Mouse (Mus musculus) CH12.LX (cell line): ENCODE measurements at regions not wholly inside any gene's neighbourhood (a gene's known extent, or its start where the extent isn't known, plus 50 kb on each side); places are given as distances from the start of the nearest gene placed in this dataset.

ENCODE experiments used
- DNase-seq: peaks from one replicate; pipeline ENCODE4 v3.0.0-alpha.2; 2013; ENCODE audit errors: extremely low read depth
- H3K27ac ChIP-seq: 2 replicates; pipeline ENCODE4 v1.5.1; 2012; ENCODE audit warnings: low read depth, mild to moderate bottlenecking, control low read depth, moderate library complexity; ENCODE audit not compliant: insufficient read depth
- H3K27me3 ChIP-seq: replicated peaks from 2 replicates; pipeline ENCODE3; 2012; ENCODE audit warnings: inconsistent platforms
- H3K36me3 ChIP-seq, 2 experiments: replicated peaks in 1 of 2; 2 replicates each; pipeline versions ENCODE3 to v1.6.1; 2012; ENCODE audit warnings: inconsistent platforms in 1 of 2, low read length in 1 of 2, mild to moderate bottlenecking in 1 of 2, mixed read lengths in 1 of 2, moderate library complexity in 1 of 2; ENCODE audit not compliant: control insufficient read depth in 1 of 2, insufficient read depth in 1 of 2
- H3K4me1 ChIP-seq, 2 experiments: 2 replicates each; pipeline ENCODE4 v1.6.1; 2012; ENCODE audit warnings: inconsistent platforms in 1 of 2, moderate library complexity in 1 of 2; ENCODE audit not compliant: insufficient read depth in 2 of 2, control insufficient read depth in 1 of 2
- H3K4me2 ChIP-seq: 2 replicates; pipeline ENCODE4 v1.6.1; 2012; ENCODE audit warnings: low read depth, mild to moderate bottlenecking, control low read depth; ENCODE audit not compliant: poor library complexity, insufficient read depth, severe bottlenecking
- H3K4me3 ChIP-seq, 3 experiments: fragments of 150-350 bp in 1 of 3; sonication (generic) in 1 of 3; replicated peaks in 1 of 3; 2 replicates each; pipeline versions ENCODE3 to v1.5.1; 2011 to 2012; ENCODE audit warnings: low read depth in 2 of 3, low read length in 2 of 3, mild to moderate bottlenecking in 2 of 3, moderate library complexity in 2 of 3, control low read depth in 1 of 3, improper control_type of control experiment in 1 of 3, inconsistent platforms in 1 of 3, mixed read lengths in 1 of 3; ENCODE audit not compliant: poor library complexity in 1 of 3
- H3K79me2 ChIP-seq: replicated peaks from 2 replicates; pipeline ENCODE4 v1.6.1; 2012; ENCODE audit warnings: mild to moderate bottlenecking, moderate library complexity; ENCODE audit not compliant: control insufficient read depth, poor library complexity, insufficient read depth, severe bottlenecking; ENCODE audit errors: extremely low read depth
- H3K9ac ChIP-seq: 2 replicates; pipeline ENCODE4 v1.6.1; 2012; ENCODE audit warnings: low read depth, mild to moderate bottlenecking, control low read depth, moderate library complexity; ENCODE audit not compliant: insufficient read depth
- H3K9me3 ChIP-seq: replicated peaks from 2 replicates; pipeline ENCODE3; 2012; ENCODE audit warnings: low read length, inconsistent platforms, mixed read lengths
- BHLHE40 ChIP-seq: IDR thresholded peaks from 2 replicates; pipeline ENCODE4 v1.6.1; 2011; ENCODE audit warnings: mild to moderate bottlenecking, low read depth, low read length, improper control_type of control experiment
- CHD2 ChIP-seq: IDR thresholded peaks from 2 replicates; pipeline ENCODE4 v1.6.1; 2011; ENCODE audit warnings: low read length, improper control_type of control experiment
- ELF1 ChIP-seq: IDR thresholded peaks from 2 replicates; pipeline ENCODE4 v1.6.1; 2014; ENCODE audit warnings: low read depth, mild to moderate bottlenecking, inconsistent platforms, low read length, improper control_type of control experiment
- GABPA ChIP-seq: IDR thresholded peaks from 2 replicates; pipeline ENCODE4 v1.6.1; 2012; ENCODE audit warnings: low read depth, low read length, improper control_type of control experiment, inconsistent platforms; ENCODE audit not compliant: insufficient replicate concordance
- HCFC1 ChIP-seq: IDR thresholded peaks from 2 replicates; pipeline ENCODE4 v1.6.1; 2012; ENCODE audit warnings: low read depth, mild to moderate bottlenecking, inconsistent platforms, low read length, improper control_type of control experiment
- IRF4 ChIP-seq: IDR thresholded peaks from 2 replicates; pipeline ENCODE4 v1.6.1; 2014; ENCODE audit warnings: low read depth, mild to moderate bottlenecking, inconsistent platforms, low read length, improper control_type of control experiment
- JUN ChIP-seq: IDR thresholded peaks from 2 replicates; pipeline ENCODE4 v1.6.1; 2011; ENCODE audit warnings: low read depth, mild to moderate bottlenecking, low read length, improper control_type of control experiment, moderate library complexity; ENCODE audit not compliant: insufficient read depth
- MXI1 ChIP-seq: IDR thresholded peaks from 2 replicates; pipeline ENCODE4 v1.6.1; 2011; ENCODE audit warnings: mild to moderate bottlenecking, low read depth, low read length, improper control_type of control experiment
- MYC ChIP-seq: IDR thresholded peaks from 2 replicates; pipeline ENCODE4 v1.6.1; 2011; ENCODE audit warnings: low read depth, mild to moderate bottlenecking, improper control_type of control experiment, low read length
- NRF1 ChIP-seq: IDR thresholded peaks from 2 replicates; pipeline ENCODE4 v1.6.1; 2014; ENCODE audit warnings: low read depth, mild to moderate bottlenecking, inconsistent platforms, low read length, improper control_type of control experiment, moderate library complexity
- PAX5 ChIP-seq: IDR thresholded peaks from 2 replicates; pipeline ENCODE4 v1.6.1; 2012; ENCODE audit warnings: low read length, inconsistent platforms, mixed read lengths
- SIN3A ChIP-seq: IDR thresholded peaks from 2 replicates; pipeline ENCODE4 v1.6.1; 2012; ENCODE audit warnings: low read length, improper control_type of control experiment, inconsistent platforms
- TCF12 ChIP-seq: IDR thresholded peaks from 2 replicates; pipeline ENCODE4 v1.6.1; 2014; ENCODE audit warnings: low read depth, mild to moderate bottlenecking, inconsistent platforms, low read length, improper control_type of control experiment
- USF1 ChIP-seq: IDR thresholded peaks from 2 replicates; pipeline ENCODE4 v1.6.1; 2014; ENCODE audit warnings: low read depth, mild to moderate bottlenecking, inconsistent platforms, low read length, improper control_type of control experiment
- ZC3H11A ChIP-seq: IDR thresholded peaks from 2 replicates; pipeline ENCODE4 v1.6.1; 2012; ENCODE audit warnings: low read depth, mild to moderate bottlenecking, inconsistent platforms, low read length, improper control_type of control experiment
- ZKSCAN1 ChIP-seq: IDR thresholded peaks from 2 replicates; pipeline ENCODE4 v1.6.1; 2012; ENCODE audit warnings: low read depth, inconsistent platforms, low read length, improper control_type of control experiment, borderline replicate concordance
- ZMIZ1 ChIP-seq: IDR thresholded peaks from 2 replicates; pipeline ENCODE4 v1.6.1; 2012; ENCODE audit warnings: low read depth, mild to moderate bottlenecking, inconsistent platforms, low read length, improper control_type of control experiment
- ZNF384 ChIP-seq: IDR thresholded peaks from 2 replicates; pipeline ENCODE4 v1.6.1; 2012; ENCODE audit warnings: low read depth, low read length, improper control_type of control experiment, inconsistent platforms
- dilution Hi-C: fragments of 300-500 bp; cut with MboI; formaldehyde crosslinking; loops from 2 replicates; pipeline ENCODE4 v1.14.3; 2020; ENCODE audit warnings: low sequenced_read_pairs; ENCODE audit not compliant: extremely low pct_unique_long_range_greater_than_20kb, extremely low pct_ligation_motif_present
- in situ Hi-C: fragments of 300-500 bp; cut with MboI; formaldehyde crosslinking; loops from 3 replicates; pipeline ENCODE4 v1.14.3; 2019; ENCODE audit warnings: low sequenced_read_pairs, low pct_ligation_motif_present, low pct_unique_long_range_greater_than_20kb, mixed read lengths

GRCm38 (mm10) chr13:58490829-58491228 lies 87.7 kb upstream of the Hnrnpk start:
- no peaks in the 10 kb centered on the region for H3K79me2 ChIP-seq
- DNase-seq: no peak
- peaks cover 3% of the 10 kb centered on the region for H3K27me3 ChIP-seq
- no peak overlapping the region for H3K9ac ChIP-seq
- no peak overlapping the region for H3K27ac ChIP-seq
- no peaks in the 10 kb centered on the region for H3K36me3 ChIP-seq
- H3K4me1 ChIP-seq: no peaks in the 10 kb centered on the region; a peak in 1 of 4 replicates
- TF ChIP-seq NRF1 (no peak), CHD2 (no peak), MYC (no peak), JUN (no peak), GABPA (no peak), ZMIZ1 (no peak), PAX5 (no peak), MXI1 (no peak), HCFC1 (no peak)
- in situ Hi-C loops: no loop called here
- H3K4me2 ChIP-seq: no peak overlapping the region
- dilution Hi-C loops: no loop called here
- H3K9me3 ChIP-seq: peaks cover 2% of the 10 kb centered on the region
- no peak overlapping the region for H3K4me3 ChIP-seq

GRCm38 (mm10) chr13:58485011-58485410 lies 81.9 kb upstream of the Hnrnpk start:
- Histone ChIP-seq H3K4me2 (no peak overlapping the region), H3K27me3 (peaks cover 6% of the 10 kb centered on the region), H3K4me3 (no peak overlapping the region), H3K36me3 (no peaks in the 10 kb centered on the region), H3K9ac (no peak overlapping the region), H3K79me2 (no peaks in the 10 kb centered on the region), H3K9me3 (no peaks in the 10 kb centered on the region), H3K4me1 (peaks cover 0 to 4% of the 10 kb centered on the region in 2 experiments; a peak in 1 of 4 replicates), H3K27ac (no peak overlapping the region)
- dilution Hi-C loops (no loop called here), in situ Hi-C loops (no loop called here)
- TF ChIP-seq ZNF384 (no peak), BHLHE40 (no peak), NRF1 (no peak), PAX5 (no peak), USF1 (no peak), IRF4 (no peak), ZC3H11A (no peak), HCFC1 (no peak), MYC (no peak), ZKSCAN1 (no peak), TCF12 (no peak), SIN3A (no peak), ELF1 (no peak)
- no peak for DNase-seq
